Mouse (Mus musculus) retina, postnatal 1 day (tissue): ENCODE results near the gene Khdc3.
"Not testable (repeated sequence)": the region's sequence is repeated elsewhere in the genome, so short reads cannot be mapped to it uniquely, and the experiment has no call there.

Experiments used
- DNase-seq: peaks from one replicate; pipeline ENCODE4 v3.0.0-alpha.2; 2012

The Khdc3 gene

GRCm38 (mm10) chr9:73101536-73101935 lies at the start of gene Khdc3:
TSS of gene Khdc3 (plus strand) at chr9:73101836.
- no peak for DNase-seq

DNA sequence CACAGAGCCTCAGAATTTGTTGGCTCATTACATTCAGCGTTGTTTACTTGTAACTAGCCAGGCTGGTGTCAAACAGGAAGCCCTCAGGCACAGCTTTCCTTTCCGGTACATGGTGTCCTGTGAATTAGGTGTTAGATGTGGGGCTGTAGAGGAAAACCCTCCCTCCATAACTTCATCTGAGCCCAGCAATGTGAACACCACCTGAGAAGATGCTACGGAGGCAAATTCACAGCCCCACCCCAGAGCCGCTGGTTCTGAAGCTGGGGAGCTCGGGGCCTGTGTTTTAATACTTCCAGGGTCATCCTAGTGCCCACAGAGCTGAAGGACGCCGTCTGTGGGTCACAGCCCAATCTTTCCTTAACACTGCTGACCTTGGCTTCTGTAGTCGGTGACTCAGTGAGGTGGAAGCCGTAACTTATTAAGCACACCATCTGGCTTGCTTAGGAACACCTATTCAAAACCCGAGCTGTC lies 46.2 kb upstream of the Khdc3 start:
- DNase-seq: no peak

- no peak for DNase-seq
These were observed 42.4 kb upstream of the Khdc3 start for GRCm38 (mm10) chr9:73059224-73059623.

GRCm38 (mm10) chr9:73063621-73064290 lies 37.9 kb upstream of the Khdc3 start:
- peak; percentile 28 for DNase-seq

- DNase-seq: peak; percentile 17
These were observed 34.5 kb upstream of the Khdc3 start for GRCm38 (mm10) chr9:73067086-73067485.

DNA sequence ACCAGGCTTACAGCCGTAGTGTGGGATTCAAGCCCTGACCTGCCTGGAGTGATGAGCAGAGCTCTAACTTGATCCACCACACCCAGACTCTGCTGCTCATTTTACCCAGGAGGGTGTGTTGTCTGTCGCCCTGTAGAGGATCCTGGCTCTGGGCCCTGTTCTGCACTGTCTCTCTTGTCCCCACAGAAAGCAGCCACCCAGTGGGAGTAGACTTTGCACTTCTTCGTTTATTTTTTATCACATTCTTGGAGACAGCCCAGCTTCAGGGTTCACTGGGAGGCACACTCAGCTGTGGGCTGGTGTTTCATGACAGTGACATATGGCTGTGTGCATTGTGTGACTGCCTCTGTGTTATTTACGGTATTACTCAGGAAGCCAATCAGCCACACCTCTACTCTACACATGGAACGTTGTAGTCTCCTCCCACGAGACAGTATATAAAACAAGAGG lies 33.4 kb upstream of the Khdc3 start:
- no peak for DNase-seq

GRCm38 (mm10) chr9:73068688-73069087 lies 32.9 kb upstream of the Khdc3 start:
- DNase-seq: no peak

GRCm38 (mm10) chr9:73070971-73071659 lies 30.5 kb upstream of the Khdc3 start:
- no peak for DNase-seq

GRCm38 (mm10) chr9:73072426-73072825 lies 29.2 kb upstream of the Khdc3 start:
- DNase-seq: no peak

GRCm38 (mm10) chr9:73073169-73073568 lies 28.5 kb upstream of the Khdc3 start:
- DNase-seq: no peak

DNA sequence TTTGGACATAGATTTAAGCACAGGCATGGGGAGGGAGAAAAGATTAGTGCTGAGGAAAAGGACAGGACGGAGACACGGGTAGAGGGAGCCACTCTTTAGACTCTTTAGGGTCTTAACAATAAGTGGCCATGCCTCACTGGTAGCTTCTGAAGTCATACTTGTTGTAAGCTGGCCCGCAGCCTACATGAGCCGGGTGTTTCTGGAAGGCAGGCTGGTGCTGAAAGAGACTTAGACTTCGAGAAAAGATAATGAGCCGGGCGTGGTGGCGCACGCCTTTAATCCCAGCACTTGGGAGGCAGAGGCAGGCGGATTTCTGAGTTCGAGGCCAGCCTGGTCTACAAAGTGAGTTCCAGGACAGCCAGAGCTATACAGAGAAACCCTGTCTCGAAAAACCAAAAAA lies 22.3 kb upstream of the Khdc3 start:
- not testable (repeated sequence) for DNase-seq

GRCm38 (mm10) chr9:73079801-73080325 lies 21.8 kb upstream of the Khdc3 start:
- no peak for DNase-seq

- peak; percentile 35 for DNase-seq
These were observed 19.2 kb upstream of the Khdc3 start for GRCm38 (mm10) chr9:73082291-73083000.

DNA sequence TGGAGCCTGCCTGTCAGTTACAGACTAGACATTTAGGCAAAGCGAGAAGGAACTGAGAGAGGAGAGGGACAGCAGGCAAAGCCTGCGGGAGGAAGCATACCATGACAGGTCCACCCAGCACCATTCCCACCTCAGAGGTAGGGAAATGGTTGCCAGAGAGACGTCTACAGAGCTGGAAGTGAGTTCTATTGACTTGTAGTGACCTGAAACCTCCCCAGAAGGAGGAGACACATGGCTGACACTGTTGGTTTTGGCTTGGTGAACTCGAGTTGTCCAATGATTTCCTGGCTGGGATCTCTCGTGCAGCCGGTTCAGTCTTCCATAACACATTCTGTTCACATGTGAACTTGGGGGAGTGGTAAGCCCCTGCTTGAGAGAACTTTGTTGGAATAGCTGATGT lies 17.7 kb upstream of the Khdc3 start:
- DNase-seq: no peak

- DNase-seq: no peak
These were observed 15.8 kb upstream of the Khdc3 start for GRCm38 (mm10) chr9:73085845-73086244.

DNA sequence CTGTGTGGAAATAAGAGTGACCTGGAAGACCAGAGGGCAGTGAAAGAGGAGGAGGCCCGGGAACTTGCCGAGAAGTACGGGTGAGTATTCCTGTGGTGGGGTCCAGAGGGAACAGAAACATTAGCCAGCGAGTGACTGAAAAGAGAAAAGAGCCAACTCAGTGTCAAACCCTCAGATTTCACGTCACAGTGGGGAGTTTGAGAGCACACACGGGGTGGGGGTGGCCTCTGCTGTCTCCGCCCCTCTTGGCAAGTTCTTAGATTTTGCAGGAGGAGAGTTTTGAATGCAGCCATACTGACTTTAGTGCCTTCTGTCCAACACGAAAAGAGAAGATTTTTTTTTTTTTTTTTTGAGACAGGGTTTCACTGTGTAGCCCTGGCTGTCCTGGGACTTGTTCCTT lies 14.5 kb upstream of the Khdc3 start:
- no peak for DNase-seq

- DNase-seq: no peak
These were observed 14.1 kb upstream of the Khdc3 start for GRCm38 (mm10) chr9:73087581-73087980.

- DNase-seq: no peak
These were observed 12.3 kb upstream of the Khdc3 start for GRCm38 (mm10) chr9:73089222-73089920.

- DNase-seq: no peak
These were observed 11.5 kb upstream of the Khdc3 start for GRCm38 (mm10) chr9:73090121-73090520.

DNA sequence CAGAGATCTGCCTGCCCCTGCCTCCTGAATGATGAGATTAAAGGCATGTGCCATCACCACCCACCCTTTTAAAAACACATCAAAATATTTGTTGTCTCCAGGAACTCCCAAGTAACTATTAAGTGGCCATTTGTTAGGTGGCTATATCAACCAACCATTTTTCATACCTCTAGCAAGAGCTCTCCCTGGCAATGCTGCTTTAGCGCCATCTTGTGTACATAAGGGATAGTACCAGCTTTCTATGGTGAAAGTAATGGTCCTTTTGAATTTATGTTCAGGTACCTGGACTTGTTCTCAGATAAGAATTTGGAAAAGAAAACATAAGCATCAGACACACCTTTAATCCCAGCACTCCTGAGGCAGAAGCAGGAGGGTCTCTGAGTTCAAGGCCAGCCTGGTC lies 9.9 kb upstream of the Khdc3 start:
- DNase-seq: peak; percentile 77

GRCm38 (mm10) chr9:73094580-73094979 lies 7.1 kb upstream of the Khdc3 start:
- peak; percentile 36 for DNase-seq

DNA sequence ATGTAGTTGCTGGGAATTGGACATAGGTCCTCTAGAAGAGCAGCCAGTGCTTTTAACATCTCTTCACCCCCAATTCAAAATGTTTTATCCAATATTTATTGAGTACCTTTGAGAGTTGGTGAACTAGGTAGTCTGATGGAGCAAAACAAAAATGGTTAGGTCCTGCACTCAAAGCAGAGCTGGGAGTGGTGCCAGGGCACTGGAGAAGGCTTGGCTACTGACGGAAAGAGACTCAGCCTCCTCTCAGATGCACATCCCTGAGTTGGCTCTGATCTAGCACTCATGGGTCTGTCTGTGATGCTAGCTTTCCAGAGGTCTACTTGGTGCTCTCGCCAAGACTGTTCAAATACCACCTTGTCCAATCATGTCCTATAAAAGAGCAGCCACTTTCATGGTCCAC lies 3.7 kb upstream of the Khdc3 start:
- DNase-seq: no peak

GRCm38 (mm10) chr9:73102181-73102580 lies 545 bp downstream of the Khdc3 start, which contains the start of gene Gm20509:
TSS of gene Gm20509 (plus strand) at chr9:73102470.
- DNase-seq: no peak
